Mouse (Mus musculus) embryo, embryonic 11.5 days (tissue): ENCODE measurements at regions not wholly inside any gene's neighbourhood (a gene's known extent, or its start where the extent isn't known, plus 50 kb on each side); places are given as distances from the start of the nearest gene placed in this dataset.

Source experiments
- DNase-seq: peaks from one replicate; pipeline ENCODE4 v3.0.0-alpha.2; 2012; ENCODE audit warnings: low read depth, low spot score

- no peak for DNase-seq
These were observed 179.9 kb upstream of the 4930583I09Rik start for GRCm38 (mm10) chr17:65015731-65016130.

DNA sequence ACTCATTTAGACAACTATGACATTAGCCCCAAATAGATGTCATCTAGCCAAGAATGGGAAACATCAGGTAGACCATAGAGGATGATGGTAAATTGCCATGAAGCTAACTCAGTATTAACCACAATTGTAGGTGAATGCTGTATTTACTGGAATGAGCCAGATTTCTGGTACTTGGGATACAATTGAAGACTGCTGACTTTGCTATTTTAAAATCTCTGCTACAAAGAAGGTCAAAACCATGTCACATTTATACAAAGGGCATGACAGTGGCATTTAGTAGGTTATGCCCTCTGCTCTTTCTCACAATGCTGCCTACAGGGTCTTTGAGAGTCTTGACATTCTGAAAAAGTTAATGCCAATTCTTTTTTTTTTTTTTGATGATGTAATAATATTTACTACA, 178.8 kb upstream of the 4930583I09Rik start:
- no peak for DNase-seq

DNA sequence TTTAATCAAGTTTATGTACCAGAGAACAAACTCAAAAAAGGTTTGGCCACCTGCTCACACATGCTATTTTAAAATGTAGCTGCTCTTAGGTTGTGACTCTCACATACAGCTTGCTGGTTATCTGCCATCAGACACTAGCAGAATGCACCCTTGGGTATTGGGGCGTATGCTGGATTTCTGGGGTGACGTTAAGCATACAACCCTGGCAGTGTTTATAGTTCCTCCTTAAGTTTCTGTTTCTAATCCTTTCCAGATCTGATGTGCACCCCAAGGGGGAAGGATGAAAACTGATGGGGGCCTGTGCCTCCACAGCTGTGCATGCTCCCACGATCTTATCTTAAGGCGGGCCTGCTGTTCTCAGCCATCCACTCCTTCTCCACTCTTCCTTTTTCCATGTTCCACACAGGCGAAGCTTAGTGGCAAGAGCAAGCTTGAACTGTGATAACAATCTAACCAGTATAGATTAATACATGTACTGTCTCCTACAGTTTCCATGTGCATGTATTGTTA, 164.8 kb upstream of the 4930583I09Rik start:
- no peak for DNase-seq

GRCm38 (mm10) chr17:64994483-64994882, 158.6 kb upstream of the 4930583I09Rik start:
- DNase-seq, result no peak

DNA sequence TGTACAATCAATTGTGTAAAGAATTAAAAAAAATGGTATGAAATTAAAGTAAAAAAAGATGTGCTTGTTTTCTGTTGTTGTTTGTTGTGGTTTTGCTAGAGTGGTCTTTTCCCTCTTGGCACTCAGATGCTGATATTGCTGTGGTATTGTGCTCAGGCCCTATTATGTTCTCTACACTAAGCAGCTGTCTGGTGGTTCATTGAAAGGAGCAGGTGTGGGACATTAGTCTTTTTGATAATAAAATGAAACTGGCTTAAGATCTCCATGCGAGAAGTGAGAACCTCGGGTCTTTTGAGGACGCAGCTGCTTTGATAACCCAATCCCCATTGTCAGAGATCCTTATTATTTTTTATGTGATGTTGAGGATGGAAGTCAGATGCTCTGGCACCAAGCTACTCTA, 155.4 kb upstream of the 4930583I09Rik start:
- no peak for DNase-seq

GRCm38 (mm10) chr17:64984276-64985011, 148.6 kb upstream of the 4930583I09Rik start:
- no peak for DNase-seq

- DNase-seq, result no peak
These were observed 147.6 kb upstream of the 4930583I09Rik start for GRCm38 (mm10) chr17:64983480-64983879.

- DNase-seq, result no peak
These were observed 128.3 kb upstream of the 4930583I09Rik start for GRCm38 (mm10) chr17:64964153-64964552.

- DNase-seq, result no peak
These were observed 126.0 kb upstream of the 4930583I09Rik start for GRCm38 (mm10) chr17:64961887-64962286.

DNA sequence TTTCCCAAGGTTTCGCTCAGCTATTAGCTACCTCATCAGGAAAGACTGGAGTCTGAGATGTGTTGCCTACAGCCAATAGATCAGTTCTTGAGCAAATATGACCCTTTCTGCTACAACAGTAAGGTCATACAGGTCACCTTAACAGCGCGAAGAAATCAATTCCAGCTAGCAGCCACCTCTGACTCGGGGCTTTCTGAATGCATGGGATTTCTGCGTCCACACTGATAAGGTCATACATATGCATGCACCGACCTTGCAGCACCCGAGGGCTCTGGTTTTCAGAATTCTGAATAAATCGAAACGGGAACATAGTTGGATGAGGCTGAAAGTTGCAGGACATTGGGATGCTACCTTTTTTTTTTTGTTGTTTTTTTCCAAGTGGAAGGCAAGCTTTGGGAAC, 121.6 kb upstream of the 4930583I09Rik start:
- no peak for DNase-seq

GRCm38 (mm10) chr17:64956506-64956905, 120.6 kb upstream of the 4930583I09Rik start:
- DNase-seq, result no peak

GRCm38 (mm10) chr17:64953275-64953674, 117.4 kb upstream of the 4930583I09Rik start:
- no peak for DNase-seq

DNA sequence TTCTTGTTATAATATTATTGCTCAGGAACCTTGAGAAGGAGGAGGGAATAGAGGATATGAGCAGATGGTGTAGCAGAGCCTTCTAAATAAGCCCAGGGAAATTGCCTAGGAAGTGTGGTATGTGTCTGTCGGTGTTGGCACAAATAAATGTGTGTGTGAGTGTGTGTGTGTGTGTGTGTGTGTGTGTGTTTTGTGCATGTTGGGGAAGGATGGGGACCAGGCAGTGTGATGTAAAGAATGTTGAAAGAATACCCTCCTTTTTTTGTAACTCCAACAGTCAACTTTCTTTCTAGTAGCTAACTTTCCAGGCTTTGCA, 115.7 kb upstream of the 4930583I09Rik start:
- DNase-seq, result no peak

DNA sequence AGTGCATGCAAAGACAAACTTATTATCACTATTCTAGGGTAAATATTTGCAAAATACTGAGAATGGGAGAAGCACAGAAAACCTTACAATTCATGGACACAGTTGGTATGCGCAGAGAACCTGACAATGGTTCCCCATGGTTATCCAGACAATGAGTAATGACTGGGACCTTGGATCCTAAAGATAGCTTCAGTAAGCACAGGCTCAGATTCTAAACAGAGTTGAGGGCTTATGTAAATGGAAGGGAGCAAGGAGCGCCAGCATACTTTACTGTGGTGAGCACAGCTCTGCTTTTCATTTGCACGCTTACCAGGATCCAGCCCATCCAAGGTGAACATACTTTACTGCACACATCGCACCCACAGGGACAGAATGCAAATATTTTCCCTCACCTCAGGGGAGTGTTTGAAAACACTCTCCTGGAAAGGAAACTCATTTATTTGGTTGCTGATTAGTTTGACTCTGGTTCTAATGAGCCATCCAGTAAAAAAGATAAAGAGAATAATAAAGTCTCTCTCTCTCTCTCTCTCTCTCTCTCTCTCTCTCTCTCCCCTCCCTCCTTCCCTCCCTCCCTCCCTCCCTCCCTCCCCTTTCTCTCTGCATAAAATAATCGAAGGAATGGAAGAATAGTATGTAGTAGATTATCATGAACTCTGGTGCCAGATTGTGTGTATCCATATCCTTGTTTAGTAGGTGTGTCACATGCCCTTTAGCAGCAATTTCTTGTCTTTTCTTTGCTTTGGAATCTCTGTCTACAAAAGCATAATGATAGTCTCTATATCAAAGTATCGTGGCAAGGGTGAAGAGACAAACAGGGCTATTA, 115.1 kb upstream of the 4930583I09Rik start:
- DNase-seq, result no peak

GRCm38 (mm10) chr17:64943213-64943612, 107.3 kb upstream of the 4930583I09Rik start:
- DNase-seq, result no peak

DNA sequence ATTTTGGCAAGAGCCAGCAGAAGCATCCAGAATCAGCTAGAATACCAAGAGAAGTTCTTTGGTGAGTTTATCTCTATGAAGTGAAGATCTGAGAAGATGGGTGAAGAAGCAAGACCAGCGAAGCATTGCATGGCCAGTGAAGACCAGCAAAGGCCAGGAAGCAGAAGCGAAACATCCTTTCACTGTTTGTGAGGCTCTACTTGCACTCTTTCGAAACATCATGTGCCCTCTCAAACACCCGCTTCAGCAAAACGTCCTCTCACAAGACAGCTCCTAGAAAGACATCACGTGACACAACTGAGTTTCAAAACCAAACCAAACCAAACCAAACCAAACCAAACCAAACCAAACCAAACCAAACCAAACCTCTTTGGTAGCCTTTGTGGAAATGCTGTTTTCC, 105.7 kb upstream of the 4930583I09Rik start:
- DNase-seq, result no peak

DNA sequence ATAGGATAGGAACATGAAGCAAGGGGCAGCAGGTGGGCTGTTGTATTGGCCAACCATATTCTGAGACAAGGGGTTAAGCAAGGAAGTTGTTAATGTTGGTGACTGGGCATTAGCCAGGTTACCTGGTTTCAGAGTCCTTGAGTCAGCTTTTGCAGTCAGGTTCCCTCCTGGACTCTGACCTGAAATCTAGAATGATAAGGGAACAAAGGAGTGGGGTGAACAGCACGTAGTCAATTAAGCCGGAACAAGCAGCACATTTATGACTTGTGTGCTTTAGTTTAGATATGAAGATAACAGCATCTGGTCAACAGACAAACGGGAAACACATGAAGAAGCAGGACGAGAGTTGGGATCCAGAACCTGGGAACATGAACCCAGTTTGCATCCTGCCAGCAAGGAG, 99.8 kb upstream of the 4930583I09Rik start:
- no peak for DNase-seq

DNA sequence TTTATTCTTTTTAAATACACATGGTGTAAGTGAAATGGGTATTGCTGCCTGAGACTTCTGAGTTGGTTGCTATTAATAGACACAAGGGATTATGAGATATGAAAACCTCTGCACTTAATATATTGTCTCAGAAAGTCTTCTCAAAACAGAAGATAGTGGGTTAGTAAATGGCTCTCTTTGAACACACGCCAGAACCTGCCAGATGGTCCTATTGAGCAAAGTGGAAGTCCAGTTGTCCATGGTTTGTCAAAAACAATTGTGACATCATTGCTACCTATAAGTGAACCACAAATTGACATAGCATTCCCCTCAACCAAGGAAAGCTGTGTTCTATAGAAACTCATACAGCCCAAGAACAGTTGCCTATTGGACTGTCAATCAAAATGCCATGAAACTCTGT, 98.5 kb upstream of the 4930583I09Rik start:
- no peak for DNase-seq

DNA sequence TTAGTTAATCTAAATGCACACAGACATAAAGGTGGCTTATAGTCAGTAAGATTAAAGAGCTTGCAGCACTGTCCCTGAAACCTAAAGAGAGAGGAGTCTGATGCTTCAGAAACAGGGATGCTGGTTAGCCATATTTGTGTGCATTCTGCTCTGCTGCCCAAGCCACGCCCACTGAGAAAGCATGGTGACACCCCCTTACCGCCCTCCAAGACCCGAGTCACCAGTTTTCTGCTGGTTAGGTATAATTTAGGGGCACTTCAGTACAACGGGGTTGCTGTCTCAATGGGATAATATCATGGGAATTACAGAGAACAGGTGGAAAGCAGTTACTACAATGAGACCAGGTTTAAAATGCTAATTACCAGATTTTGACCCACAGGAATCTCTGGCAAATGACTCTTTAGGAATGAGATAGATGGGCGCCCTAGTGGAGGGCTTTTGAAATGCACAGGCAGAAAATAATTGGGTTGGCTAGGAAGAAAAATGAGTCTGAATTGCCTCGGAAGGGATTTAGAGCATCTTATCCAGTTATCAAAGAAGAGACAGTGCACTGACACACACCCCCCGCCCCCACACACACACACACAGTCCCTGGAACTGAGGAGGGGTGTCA, 95.1 kb upstream of the 4930583I09Rik start:
- DNase-seq, result no peak

- DNase-seq, result no peak
These were observed 87.9 kb upstream of the 4930583I09Rik start for GRCm38 (mm10) chr17:64923762-64924161.

DNA sequence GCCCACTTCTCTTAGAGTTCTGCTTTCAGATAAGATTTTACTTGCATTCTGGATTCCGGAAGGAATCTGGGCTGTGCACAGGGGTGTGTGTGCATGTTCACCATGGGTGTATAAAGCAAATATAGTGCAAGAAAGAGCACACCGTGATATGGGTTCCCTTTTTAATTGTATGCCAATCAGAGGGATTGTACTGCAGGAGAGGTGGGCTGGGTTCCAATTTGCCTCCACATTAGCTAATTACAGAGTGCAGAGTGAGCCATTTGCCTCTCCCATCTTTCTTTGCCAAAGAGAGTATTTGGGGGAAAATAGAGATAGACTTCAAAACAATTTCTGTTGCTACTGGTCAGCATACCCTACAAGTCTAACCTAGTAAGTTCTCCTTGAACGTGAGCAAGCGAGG, 86.4 kb upstream of the 4930583I09Rik start:
- DNase-seq, result no peak

GRCm38 (mm10) chr17:64920236-64920635, 84.4 kb upstream of the 4930583I09Rik start:
- no peak for DNase-seq

GRCm38 (mm10) chr17:64917830-64918229, 82.0 kb upstream of the 4930583I09Rik start:
- no peak for DNase-seq
